Mouse (Mus musculus): ENCODE data around the gene Igsf9.

GRCm38 (mm10) chr1:172513525-172514212, 32.1 kb downstream of the Igsf9 start:
- TF ChIP-seq POLR2A (IDR thresholded peaks at IDR 0.05; ENCODE audit: low read depth, low read length) (no peak), CTCF (IDR thresholded peaks at IDR 0.05; ENCODE audit: extremely low read depth, insufficient read depth, insufficient read length, insufficient replicate concordance) (no peak)
